8 mouse cellular contexts compared by ENCODE assay signal in genomic region chr19:34547976-34548375, GRCm38 (mm10). TPM values are rescaled to one million over a fixed set of nuclear protein-coding genes. Genes with fewer than 3 reads are reported as not detected.
DNase-seq lines count a peak whose midpoint lies in the region; ATAC-seq and TF ChIP-seq lines count a peak whose summit lies in the region.
"Had no signal": no experiment of that assay in that cellular context is flagged by ENCODE, and none has a peak within 500 bp of the region (broad histone marks: within the 10 kb centered on the region; RNA-seq: fewer than 3 reads in every experiment).

No protein-coding gene starts in this region.

- TF ChIP-seq CTCF in lung, postnatal 0 days (IDR thresholded peaks at IDR 0.05) = peak; percentile 89
- peak; percentile 91; the same call in 1 of the 2 replicates for TF ChIP-seq CTCF in small intestine, adult 2 months (IDR thresholded peaks at IDR 0.05; ENCODE audit: extremely low read depth, insufficient read length, insufficient replicate concordance, low read depth, low read length)

- H3K27me3 ChIP-seq in lung, postnatal 0 days (replicated peaks; ENCODE audit: insufficient read depth, low read length) = no peaks in the 10 kb centered on the region
- H3K27me3 ChIP-seq in small intestine, adult 2 months (ENCODE audit: control insufficient read depth, insufficient read depth, low read length) = no peaks in the 10 kb centered on the region
- H3K27me3 ChIP-seq: liver, embryonic 15.5 days had no signal

- H3K9me3 ChIP-seq in ES-E14 (ENCODE audit: control insufficient read depth, insufficient read depth, low read depth, low read length) = no peaks in the 10 kb centered on the region
- H3K9me3 ChIP-seq in lung, postnatal 0 days (ENCODE audit: low read length) = no peaks in the 10 kb centered on the region
- H3K9me3 ChIP-seq: liver, embryonic 15.5 days had no signal

- no peak for TF ChIP-seq EP300 in lung, postnatal 0 days (IDR thresholded peaks at IDR 0.05)

- TF ChIP-seq POLR2A in small intestine, adult 2 months (IDR thresholded peaks at IDR 0.05; ENCODE audit: low read depth, low read length) = no peak

- no peak overlapping the region for H3K27ac ChIP-seq in ES-E14 (ENCODE audit: insufficient read depth, low read depth, low read length, poor library complexity, severe bottlenecking)
- no peak overlapping the region for H3K27ac ChIP-seq in lung, postnatal 0 days (ENCODE audit: low read length)
- H3K27ac ChIP-seq in small intestine, adult 2 months (ENCODE audit: insufficient read depth, low read depth, low read length) = no peak overlapping the region
- H3K27ac ChIP-seq: liver, embryonic 15.5 days had no signal

- no peak for ATAC-seq in lung, postnatal 0 days

- peak; percentile 91 to 92 for DNase-seq in B cell, adult 2 months
- peak; percentile 66 for DNase-seq in ES-E14 (ENCODE audit: low read depth, low spot score)
- peak; percentile 23 for DNase-seq in cerebellum, adult 11-12 months
- DNase-seq in gastrocnemius, adult 18-20 months (ENCODE audit: low spot score) = peak; percentile 81
- DNase-seq in large intestine, adult 2 months (ENCODE audit: low read depth, low spot score) = peak; percentile 76
- DNase-seq in lung, postnatal 0 days (ENCODE audit: low spot score) = peak; percentile 89

- no peak overlapping the region for H3K4me2 ChIP-seq in lung, postnatal 0 days (replicated peaks; ENCODE audit: low read depth, low read length)
- H3K4me2 ChIP-seq: liver, embryonic 15.5 days had no signal

- no peaks in the 10 kb centered on the region for H3K36me3 ChIP-seq in ES-E14 (ENCODE audit: control insufficient read depth, insufficient read depth, low read length, poor library complexity, severe bottlenecking)
- H3K36me3 ChIP-seq in lung, postnatal 0 days (ENCODE audit: insufficient read depth, low read length) = no peaks in the 10 kb centered on the region
- no peaks in the 10 kb centered on the region for H3K36me3 ChIP-seq in small intestine, adult 2 months (ENCODE audit: control insufficient read depth, insufficient read depth, low read length)
- H3K36me3 ChIP-seq: liver, embryonic 15.5 days had no signal

- H3K4me1 ChIP-seq in ES-E14 (ENCODE audit: control insufficient read depth in 2 of 2, insufficient read depth in 2 of 2, low read length in 2 of 2, poor library complexity in 1 of 2) = no peaks in the 10 kb centered on the region
- H3K4me1 ChIP-seq in lung, postnatal 0 days (ENCODE audit: insufficient read depth, low read depth, low read length) = peaks cover 6% of the 10 kb centered on the region
- peaks cover 3% of the 10 kb centered on the region; the same call in 1 of the 2 replicates for H3K4me1 ChIP-seq in small intestine, adult 2 months (ENCODE audit: control insufficient read depth, insufficient read depth, insufficient read length, low read length)

- no peak overlapping the region for H3K9ac ChIP-seq in ES-E14 (ENCODE audit: insufficient read depth, low read depth, low read length, poor library complexity, severe bottlenecking)
- no peak overlapping the region for H3K9ac ChIP-seq in lung, postnatal 0 days (replicated peaks; ENCODE audit: low read depth)
- H3K9ac ChIP-seq: liver, embryonic 15.5 days had no signal

- in situ Hi-C loops in ES-E14 (cut with MboI; ENCODE audit: low sequenced_read_pairs in 2 of 2, unreplicated experiment in 2 of 2) = no loop called here

- WGBS in large intestine, adult 2 months = 17% methylated on average over 7 of the region's 7 CpGs
- WGBS in lung, postnatal 0 days = 33% methylated on average over 7 of the region's 7 CpGs
- 20% methylated on average over 7 of the region's 7 CpGs for WGBS in small intestine, adult 2 months

- H3K4me3 ChIP-seq in ES-E14 (ENCODE audit: insufficient read depth in 1 of 2, low read depth in 1 of 2, low read length in 2 of 2, poor library complexity in 1 of 2, severe bottlenecking in 1 of 2) = no peak overlapping the region
- H3K4me3 ChIP-seq in lung, postnatal 0 days (ENCODE audit: low read depth, low read length) = no peak overlapping the region
- H3K4me3 ChIP-seq in small intestine, adult 2 months (ENCODE audit: low read depth, low read length) = no peak overlapping the region
- H3K4me3 ChIP-seq: liver, embryonic 15.5 days had no signal

TF ChIP-seq in ES-E14, 5 proteins besides CTCF, POLR2A, EP300 and RAD21:
- TF ChIP-seq CHD2 (IDR thresholded peaks at IDR 0.05; ENCODE audit: low read depth, low read length) (no peak), HCFC1 (IDR thresholded peaks at IDR 0.05; ENCODE audit: borderline replicate concordance, insufficient read depth, low read length) (no peak), ZC3H11A (IDR thresholded peaks at IDR 0.05; ENCODE audit: borderline replicate concordance, low read depth, low read length) (peak; percentile 65), MAFK (IDR thresholded peaks at IDR 0.05; ENCODE audit: insufficient read depth, low read depth, low read length) (no peak), ZNF384 (IDR thresholded peaks at IDR 0.05; ENCODE audit: low read depth, low read length) (no peak)

RNA-seq across cellular contexts. Expression of gene Ifit2, which starts 2.5 kb away (rescaled TPM):
- 1.2 and 1.7 TPM in 2 replicates for total RNA-seq in ES-E14 (2012; rRNA removed)
- under 1 TPM; 0.62 to 0.85 TPM for total RNA-seq in gastrocnemius, adult 18-20 months (2021)
- 0.63 and 1.3 TPM in 2 replicates for polyA plus RNA-seq in large intestine, adult 2 months (2012; rRNA removed)
- polyA plus RNA-seq in lung, postnatal 0 days (2015; fragmentation: Nextera tagmentation; extraction: Ambion mirVana) = 9.1 and 10.7 TPM in 2 replicates
- polyA plus RNA-seq in small intestine, adult 2 months (2012; rRNA removed) = 0.08 and 0.25 TPM in 2 replicates

RNA-seq across cellular contexts. Expression of gene Lipa, which starts 20.7 kb away (rescaled TPM):
- total RNA-seq in ES-E14 (2012; rRNA removed) = 10.7 and 15.0 TPM in 2 replicates
- total RNA-seq in gastrocnemius, adult 18-20 months (2021) = 1 to 10 TPM; 4.6 to 5.3 TPM
- polyA plus RNA-seq in large intestine, adult 2 months (2012; rRNA removed) = 14.4 and 19.0 TPM in 2 replicates
- polyA plus RNA-seq in lung, postnatal 0 days (2015; fragmentation: Nextera tagmentation; extraction: Ambion mirVana) = 46.4 and 54.9 TPM in 2 replicates
- polyA plus RNA-seq in small intestine, adult 2 months (2012; rRNA removed) = 17.9 and 21.7 TPM in 2 replicates

RNA-seq across cellular contexts. Expression of gene Ifit3, which starts 35.4 kb away (rescaled TPM):
- 0.09 TPM in 1 of 2 replicates, not detected in the other for total RNA-seq in ES-E14 (2012; rRNA removed)
- under 1 TPM; 0.71 to 0.88 TPM for total RNA-seq in gastrocnemius, adult 18-20 months (2021)
- polyA plus RNA-seq in large intestine, adult 2 months (2012; rRNA removed) = 3.0 and 3.9 TPM in 2 replicates
- 7.1 and 9.6 TPM in 2 replicates for polyA plus RNA-seq in lung, postnatal 0 days (2015; fragmentation: Nextera tagmentation; extraction: Ambion mirVana)
- 0.38 and 2.7 TPM in 2 replicates for polyA plus RNA-seq in small intestine, adult 2 months (2012; rRNA removed)

RNA-seq across cellular contexts. Expression of gene Ifit1bl1, which starts 53.8 kb away (rescaled TPM):
- not detected in 2 replicates for total RNA-seq in ES-E14 (2012; rRNA removed)
- total RNA-seq in gastrocnemius, adult 18-20 months (2021) = not detected
- polyA plus RNA-seq in large intestine, adult 2 months (2012; rRNA removed) = 31.2 and 37.2 TPM in 2 replicates
- polyA plus RNA-seq in lung, postnatal 0 days (2015; fragmentation: Nextera tagmentation; extraction: Ambion mirVana) = 0.90 and 1.1 TPM in 2 replicates
- 6.3 and 8.4 TPM in 2 replicates for polyA plus RNA-seq in small intestine, adult 2 months (2012; rRNA removed)

RNA-seq across cellular contexts. Expression of gene Ifit3b, which starts 59.8 kb away (rescaled TPM):
- not detected in 2 replicates for total RNA-seq in ES-E14 (2012; rRNA removed)
- 1 to 10 TPM; 1.4 to 2.0 TPM for total RNA-seq in gastrocnemius, adult 18-20 months (2021)
- polyA plus RNA-seq in large intestine, adult 2 months (2012; rRNA removed) = 0.85 and 0.92 TPM in 2 replicates
- 2.0 and 2.3 TPM in 2 replicates for polyA plus RNA-seq in lung, postnatal 0 days (2015; fragmentation: Nextera tagmentation; extraction: Ambion mirVana)
- 0.20 and 0.90 TPM in 2 replicates for polyA plus RNA-seq in small intestine, adult 2 months (2012; rRNA removed)

Comparison
In these comparisons a context has a peak if more than half of its experiments do, and no peak if none do; other contexts are left out.
1. DNase-seq: peak in every context shown above with its lines; median percentile 92 in B cell, adult 2 months; 89 in lung, postnatal 0 days; 81 in gastrocnemius, adult 18-20 months; 76 in large intestine, adult 2 months; 66 in ES-E14; 23 in cerebellum, adult 11-12 months.